Mouse (Mus musculus): ENCODE results near the gene Gpatch3. TPM values are rescaled to one million over a fixed set of nuclear protein-coding genes. Genes with fewer than 3 reads are reported as not detected.

The Gpatch3 gene
- polyA plus RNA-seq (2014; fragmentation: Nextera tagmentation; extraction: Ambion mirVana): 9.2 and 9.3 TPM in 2 replicates

DNA sequence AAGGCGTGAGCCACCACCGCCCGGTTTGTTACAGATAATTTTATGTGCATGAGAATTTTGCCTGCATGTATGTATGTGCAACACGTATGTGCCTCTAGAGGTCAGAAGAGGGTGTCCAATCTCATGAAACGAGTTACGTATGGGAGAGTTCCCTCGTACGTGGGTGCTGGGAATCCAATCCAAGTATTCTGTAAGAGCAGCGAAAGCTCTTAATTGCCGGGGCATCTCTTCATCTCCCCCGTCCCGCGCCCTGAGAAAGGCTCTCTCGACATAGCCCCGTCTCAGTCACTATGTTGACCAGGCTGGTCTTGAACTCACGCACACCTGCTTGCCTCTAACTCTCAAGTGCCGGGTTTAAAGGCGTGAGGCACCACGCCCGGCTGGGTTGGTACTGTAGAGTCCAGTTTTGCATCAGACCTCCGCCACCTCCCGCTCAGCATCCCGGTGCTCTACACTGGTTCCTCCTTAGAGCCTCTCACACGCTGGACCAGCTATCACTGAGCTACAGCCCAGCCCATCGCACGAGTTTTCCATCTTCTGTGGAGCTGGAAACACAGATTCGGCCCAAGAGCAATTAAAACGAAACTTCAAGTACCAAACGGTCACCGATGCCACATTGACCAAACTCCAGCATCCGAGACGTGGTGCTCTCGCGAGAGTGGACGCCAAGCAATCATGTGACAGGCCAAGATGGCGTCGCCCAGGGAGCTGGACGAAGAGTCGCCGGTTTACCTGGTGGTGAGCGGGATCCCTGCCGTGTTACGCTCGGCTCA lies at the start of gene Gpatch3:
Gpatch3 (plus strand) TSS at position 676 of the 773 bp plus-strand sequence.
- Histone ChIP-seq H3K27me3 (ENCODE audit: control insufficient read depth, insufficient read depth, low read length) (no peaks in the 10 kb centered on the region), H3K27ac (ENCODE audit: low read depth, low read length) (peak within 1 kb of the TSS; percentile 84), H3K4me1 (replicated peaks; ENCODE audit: control insufficient read depth, insufficient read depth, low read length) (no peaks in the 10 kb centered on the region), H3K9ac (ENCODE audit: low read length) (peak within 1 kb of the TSS; percentile 91), H3K9me3 (ENCODE audit: control insufficient read depth, low read length) (no peaks in the 10 kb centered on the region), H3K4me2 (ENCODE audit: low read depth, low read length, severe bottlenecking) (peak within 1 kb of the TSS; percentile 92), H3K36me3 (ENCODE audit: control insufficient read depth, insufficient read depth, low read length) (no peaks in the 10 kb centered on the region), H3K4me3 (ENCODE audit: low read depth, low read length) (peak within 1 kb of the TSS; percentile 96)
- peak; percentile 89 for ATAC-seq (replicated peaks; ENCODE audit: low FRiP score)
- DNase-seq (ENCODE audit: low spot score): peak; percentile 95
- 7% methylated on average over 44 of the region's 44 CpGs for WGBS

DNA sequence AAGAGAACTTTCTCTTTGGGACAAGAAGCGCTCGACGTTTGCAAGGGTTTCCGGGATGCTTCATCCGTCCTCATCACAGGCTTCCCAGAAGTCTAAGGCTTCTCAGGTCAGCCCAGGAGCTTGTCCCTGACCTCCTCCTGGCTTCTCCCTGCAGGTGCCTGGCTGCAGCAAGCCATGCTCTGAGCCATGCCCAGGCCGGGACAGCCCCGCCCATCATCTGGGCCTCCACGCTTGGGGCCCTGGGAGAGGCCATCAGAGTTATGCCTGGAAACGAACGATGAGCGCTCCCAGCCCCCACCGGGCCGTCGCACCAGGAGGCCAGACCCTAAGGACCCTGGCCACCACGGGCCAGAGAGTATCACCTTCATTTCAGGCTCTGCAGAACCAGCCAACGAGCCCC lies 46.8 kb upstream of the Gpatch3 start:
- ATAC-seq (replicated peaks; ENCODE audit: low FRiP score) (no peak), DNase-seq (ENCODE audit: low spot score) (no peak)
- WGBS: 78% methylated on average over 16 of the region's 16 CpGs
- Histone ChIP-seq H3K9ac (ENCODE audit: low read length) (no peak overlapping the region), H3K4me2 (ENCODE audit: low read depth, low read length, severe bottlenecking) (no peak overlapping the region), H3K36me3 (ENCODE audit: control insufficient read depth, insufficient read depth, low read length) (peaks cover 10% of the 10 kb centered on the region; the same call in 1 of the 2 replicates), H3K27ac (ENCODE audit: low read depth, low read length) (no peak overlapping the region), H3K4me3 (ENCODE audit: low read depth, low read length) (no peak overlapping the region), H3K27me3 (ENCODE audit: control insufficient read depth, insufficient read depth, low read length) (no peaks in the 10 kb centered on the region), H3K4me1 (replicated peaks; ENCODE audit: control insufficient read depth, insufficient read depth, low read length) (no peaks in the 10 kb centered on the region), H3K9me3 (ENCODE audit: control insufficient read depth, low read length) (no peaks in the 10 kb centered on the region)

DNA sequence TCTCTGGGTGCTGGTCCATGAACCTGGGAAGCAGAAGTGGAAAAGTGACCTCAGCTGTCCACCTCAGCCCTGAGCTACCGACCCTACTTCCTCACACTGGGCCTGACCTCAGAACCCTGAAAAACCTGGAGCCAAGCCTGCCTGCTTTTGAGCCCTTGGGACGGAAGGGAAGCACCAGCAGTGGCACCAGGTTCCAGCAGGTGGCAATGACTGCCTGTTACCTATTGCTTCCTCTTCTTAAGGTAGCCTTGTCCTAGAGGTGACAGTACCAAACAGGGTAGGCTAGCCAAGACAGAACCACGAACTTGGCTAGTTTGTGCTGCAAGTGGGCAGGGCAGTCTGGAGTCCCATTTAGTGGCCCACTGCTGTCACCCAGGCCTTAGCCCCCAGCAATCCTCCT lies 41.8 kb upstream of the Gpatch3 start:
- Histone ChIP-seq H3K9ac (ENCODE audit: low read length) (no peak overlapping the region), H3K4me1 (replicated peaks; ENCODE audit: control insufficient read depth, insufficient read depth, low read length) (no peaks in the 10 kb centered on the region), H3K4me3 (ENCODE audit: low read depth, low read length) (no peak overlapping the region), H3K27ac (ENCODE audit: low read depth, low read length) (no peak overlapping the region), H3K27me3 (ENCODE audit: control insufficient read depth, insufficient read depth, low read length) (no peaks in the 10 kb centered on the region), H3K4me2 (ENCODE audit: low read depth, low read length, severe bottlenecking) (no peak overlapping the region), H3K36me3 (ENCODE audit: control insufficient read depth, insufficient read depth, low read length) (peaks cover 19% of the 10 kb centered on the region; the same call in 1 of the 2 replicates), H3K9me3 (ENCODE audit: control insufficient read depth, low read length) (no peaks in the 10 kb centered on the region)
- ATAC-seq (replicated peaks; ENCODE audit: low FRiP score) (no peak), DNase-seq (ENCODE audit: low spot score) (no peak)
- 88% methylated on average over 3 of the region's 3 CpGs for WGBS

DNA sequence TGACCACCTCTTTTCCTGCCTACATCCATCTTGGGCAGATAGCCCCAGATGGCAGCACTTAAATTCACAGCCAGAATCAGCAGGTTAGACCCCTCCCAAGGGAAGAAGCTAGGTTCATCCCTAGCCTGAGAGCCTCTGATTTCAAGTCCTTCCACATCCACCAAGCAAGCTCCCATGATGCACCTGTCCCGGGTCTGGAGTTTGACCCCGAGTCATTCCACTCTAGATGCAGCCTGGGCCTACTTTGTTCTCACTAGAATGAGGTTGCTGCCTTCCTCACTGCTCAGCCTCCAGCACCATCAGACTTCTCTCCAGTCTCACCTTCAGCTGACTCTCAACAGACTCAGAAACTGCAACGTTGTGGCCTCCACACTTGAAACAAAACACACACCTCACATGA lies 38.5 kb upstream of the Gpatch3 start:
- ATAC-seq (replicated peaks; ENCODE audit: low FRiP score): no peak
- no peak for DNase-seq (ENCODE audit: low spot score)
- Histone ChIP-seq H3K9ac (ENCODE audit: low read length) (no peak overlapping the region), H3K4me1 (replicated peaks; ENCODE audit: control insufficient read depth, insufficient read depth, low read length) (no peaks in the 10 kb centered on the region), H3K27ac (ENCODE audit: low read depth, low read length) (no peak overlapping the region), H3K27me3 (ENCODE audit: control insufficient read depth, insufficient read depth, low read length) (no peaks in the 10 kb centered on the region), H3K9me3 (ENCODE audit: control insufficient read depth, low read length) (no peaks in the 10 kb centered on the region), H3K4me2 (ENCODE audit: low read depth, low read length, severe bottlenecking) (no peak overlapping the region), H3K4me3 (ENCODE audit: low read depth, low read length) (no peak overlapping the region), H3K36me3 (ENCODE audit: control insufficient read depth, insufficient read depth, low read length) (peaks cover 17% of the 10 kb centered on the region; the same call in 1 of the 2 replicates)
- 89% methylated on average over 3 of the region's 3 CpGs for WGBS

DNA sequence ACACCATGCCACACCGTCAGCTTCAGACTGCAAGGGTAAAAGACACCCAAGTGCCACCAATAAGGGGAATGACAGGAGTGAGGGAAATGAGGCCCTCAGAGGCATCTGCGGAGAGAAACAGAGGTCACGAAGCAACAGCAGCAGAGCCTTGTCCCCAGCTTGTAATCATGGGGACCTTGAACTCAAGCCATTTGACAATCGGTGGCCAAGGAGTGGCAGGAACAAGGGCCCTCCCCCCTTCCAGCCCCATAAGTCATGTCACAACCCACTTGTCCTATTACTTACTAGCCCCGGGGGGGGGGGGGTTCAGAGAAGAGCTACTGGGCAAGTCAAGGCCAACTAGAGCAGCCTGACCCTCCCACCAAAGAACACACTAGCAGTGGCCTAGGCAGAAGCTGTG lies 37.9 kb upstream of the Gpatch3 start:
- ATAC-seq (replicated peaks; ENCODE audit: low FRiP score): no peak
- Histone ChIP-seq H3K4me2 (ENCODE audit: low read depth, low read length, severe bottlenecking) (no peak overlapping the region), H3K4me3 (ENCODE audit: low read depth, low read length) (no peak overlapping the region), H3K27me3 (ENCODE audit: control insufficient read depth, insufficient read depth, low read length) (no peaks in the 10 kb centered on the region), H3K27ac (ENCODE audit: low read depth, low read length) (no peak overlapping the region), H3K9me3 (ENCODE audit: control insufficient read depth, low read length) (no peaks in the 10 kb centered on the region), H3K9ac (ENCODE audit: low read length) (no peak overlapping the region), H3K4me1 (replicated peaks; ENCODE audit: control insufficient read depth, insufficient read depth, low read length) (no peaks in the 10 kb centered on the region), H3K36me3 (ENCODE audit: control insufficient read depth, insufficient read depth, low read length) (peaks cover 15% of the 10 kb centered on the region; the same call in 1 of the 2 replicates)
- DNase-seq (ENCODE audit: low spot score): no peak
- 93% methylated on average over 5 of the region's 5 CpGs for WGBS

DNA sequence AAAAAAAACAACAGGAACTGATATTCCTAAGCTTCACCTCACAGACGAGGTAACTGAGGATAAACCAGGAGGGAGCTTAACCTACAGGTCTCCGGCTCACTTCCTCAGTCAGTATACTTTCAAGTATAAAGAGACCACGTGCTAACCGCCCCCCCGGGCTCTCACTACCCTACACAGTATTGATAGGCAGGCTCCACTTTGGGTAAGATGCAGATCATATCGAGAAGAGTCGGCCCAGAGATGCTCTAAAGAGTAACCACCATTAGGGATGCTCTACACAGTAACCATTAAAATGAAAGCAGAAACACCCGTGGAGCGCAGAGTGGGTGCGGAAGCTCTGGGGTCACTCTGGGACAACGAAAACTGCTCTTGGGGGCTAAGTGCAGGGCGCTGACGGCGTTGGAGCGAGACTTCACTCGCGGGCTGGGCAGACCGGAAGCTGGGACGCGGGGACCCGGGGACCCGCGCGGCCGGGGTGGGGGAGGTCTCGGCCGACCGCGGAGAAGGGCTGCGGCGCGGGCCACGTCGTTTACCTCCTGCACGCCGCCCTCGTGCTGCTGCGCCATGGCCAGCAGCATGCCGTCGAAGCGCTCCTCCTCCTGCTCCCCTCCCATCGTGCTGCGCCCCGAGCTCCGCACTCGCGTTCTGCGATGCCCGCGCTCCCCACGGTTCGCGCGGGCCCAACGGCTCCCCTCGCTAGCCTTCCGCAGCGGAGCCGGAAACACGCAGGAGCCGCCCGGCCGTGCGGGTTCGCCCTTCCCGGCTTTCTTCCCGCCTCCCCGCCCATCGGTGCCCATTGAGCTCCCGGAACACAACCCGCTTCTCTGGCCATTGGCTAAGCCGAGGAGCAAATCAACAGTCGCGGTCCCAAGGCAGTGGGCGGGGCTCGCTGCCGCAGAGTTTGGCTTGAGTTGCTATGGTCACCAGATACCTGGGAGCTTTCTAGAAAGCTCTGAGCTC lies 29.0 kb upstream of the Gpatch3 start, which contains the start of gene Nudc:
Nudc (minus strand) TSS at position 725 of the 960 bp plus-strand sequence.
- peak within 1 kb of the TSS; percentile 63; the same call in 1 of the 2 replicates for H3K27ac ChIP-seq (ENCODE audit: low read depth, low read length)
- DNase-seq (ENCODE audit: low spot score) (peak; percentile 97), ATAC-seq (replicated peaks; ENCODE audit: low FRiP score) (peak; percentile 98)
- H3K9ac ChIP-seq (ENCODE audit: low read length): peak within 1 kb of the TSS; percentile 89
- peak within 1 kb of the TSS; percentile 88 for H3K4me2 ChIP-seq (ENCODE audit: low read depth, low read length, severe bottlenecking)
- no peaks in the 10 kb centered on the region for H3K36me3 ChIP-seq (ENCODE audit: control insufficient read depth, insufficient read depth, low read length)
- WGBS: under 1% methylated on average over 71 of the region's 77 CpGs
- peaks cover 9% of the 10 kb centered on the region for H3K4me1 ChIP-seq (replicated peaks; ENCODE audit: control insufficient read depth, insufficient read depth, low read length)
- peak within 1 kb of the TSS; percentile 95 for H3K4me3 ChIP-seq (ENCODE audit: low read depth, low read length)
- no peaks in the 10 kb centered on the region for H3K27me3 ChIP-seq (ENCODE audit: control insufficient read depth, insufficient read depth, low read length)
- H3K9me3 ChIP-seq (ENCODE audit: control insufficient read depth, low read length): no peaks in the 10 kb centered on the region

DNA sequence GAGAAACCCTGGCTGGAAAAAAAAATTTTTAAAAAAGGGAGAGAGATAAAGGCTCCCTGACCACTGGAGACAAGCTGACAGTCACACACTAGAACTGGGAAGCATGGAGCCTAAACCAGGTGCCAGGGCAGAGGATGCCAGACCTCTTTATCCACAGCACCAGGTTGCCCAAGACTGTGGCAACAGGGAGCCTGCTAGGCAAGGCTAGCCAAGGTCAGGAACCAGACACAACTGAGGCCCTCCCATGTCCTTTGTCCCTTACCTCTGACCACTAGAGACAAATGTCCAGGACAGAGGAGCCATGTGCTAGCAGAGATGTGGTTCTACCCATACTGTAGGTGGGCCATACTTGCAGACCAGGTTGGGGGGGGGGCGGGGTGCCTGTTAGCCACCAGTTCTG lies 22.5 kb upstream of the Gpatch3 start:
- H3K4me2 ChIP-seq (ENCODE audit: low read depth, low read length, severe bottlenecking): no peak overlapping the region
- no peak overlapping the region for H3K4me3 ChIP-seq (ENCODE audit: low read depth, low read length)
- 92% methylated on average over 1 of the region's 1 CpGs for WGBS
- no peak for DNase-seq (ENCODE audit: low spot score)
- H3K27me3 ChIP-seq (ENCODE audit: control insufficient read depth, insufficient read depth, low read length): no peaks in the 10 kb centered on the region
- no peak overlapping the region for H3K9ac ChIP-seq (ENCODE audit: low read length)
- no peak overlapping the region for H3K27ac ChIP-seq (ENCODE audit: low read depth, low read length)
- H3K9me3 ChIP-seq (ENCODE audit: control insufficient read depth, low read length): no peaks in the 10 kb centered on the region
- H3K36me3 ChIP-seq (ENCODE audit: control insufficient read depth, insufficient read depth, low read length): no peaks in the 10 kb centered on the region
- H3K4me1 ChIP-seq (replicated peaks; ENCODE audit: control insufficient read depth, insufficient read depth, low read length): no peaks in the 10 kb centered on the region
- ATAC-seq (replicated peaks; ENCODE audit: low FRiP score): no peak

DNA sequence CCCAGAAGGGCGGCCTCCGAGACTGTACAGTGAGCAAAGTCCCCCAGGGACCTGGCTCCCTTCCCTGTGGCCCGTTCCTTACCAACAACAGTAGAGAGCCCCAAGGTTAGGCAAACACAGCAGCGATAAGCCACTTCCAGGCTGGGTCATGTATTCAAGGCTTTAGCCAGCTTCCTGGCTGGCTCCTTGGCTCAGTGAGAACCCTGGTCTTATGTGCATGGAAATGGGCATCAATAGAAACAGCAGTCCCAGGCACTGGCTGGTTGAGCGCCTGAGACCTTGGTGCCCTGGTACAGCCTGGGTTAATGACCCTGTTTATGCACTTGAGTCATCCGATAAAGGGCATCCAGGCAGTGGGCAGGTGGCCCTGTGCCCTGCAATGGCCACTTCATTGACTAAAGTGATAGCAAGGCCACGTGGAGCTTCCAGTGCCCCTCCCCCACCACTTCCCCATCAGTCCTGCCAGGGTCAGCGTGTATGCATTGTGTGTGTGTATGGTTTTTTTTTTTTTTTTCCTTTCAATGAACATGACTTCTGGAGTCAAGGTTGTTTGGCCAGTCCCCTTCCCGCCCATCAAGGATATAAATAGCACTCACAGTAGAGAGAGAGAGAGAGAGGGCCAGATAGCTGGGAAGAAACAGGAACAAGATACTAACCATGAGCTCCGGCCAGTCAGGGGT lies 21.6 kb upstream of the Gpatch3 start, which contains the start of gene Nr0b2:
Nr0b2 (plus strand) TSS at position 609 of the 680 bp plus-strand sequence.
- Histone ChIP-seq H3K27me3 (ENCODE audit: control insufficient read depth, insufficient read depth, low read length) (no peaks in the 10 kb centered on the region), H3K9me3 (ENCODE audit: control insufficient read depth, low read length) (no peaks in the 10 kb centered on the region), H3K9ac (ENCODE audit: low read length) (no peak within 1 kb of the TSS), H3K36me3 (ENCODE audit: control insufficient read depth, insufficient read depth, low read length) (no peaks in the 10 kb centered on the region), H3K4me2 (ENCODE audit: low read depth, low read length, severe bottlenecking) (no peak within 1 kb of the TSS), H3K4me1 (replicated peaks; ENCODE audit: control insufficient read depth, insufficient read depth, low read length) (no peaks in the 10 kb centered on the region), H3K27ac (ENCODE audit: low read depth, low read length) (no peak within 1 kb of the TSS), H3K4me3 (ENCODE audit: low read depth, low read length) (no peak within 1 kb of the TSS)
- DNase-seq (ENCODE audit: low spot score) (no peak), ATAC-seq (replicated peaks; ENCODE audit: low FRiP score) (no peak)
- WGBS: 81% methylated on average over 10 of the region's 10 CpGs
